Mouse (Mus musculus): ENCODE measurements around the gene Tdrd1. TPM values are rescaled to one million over a fixed set of nuclear protein-coding genes. Genes with fewer than 3 reads are reported as not detected.

Tdrd1 gene
- polyA plus RNA-seq, 2 experiments, result under 0.01 TPM; not detected in 1

DNA sequence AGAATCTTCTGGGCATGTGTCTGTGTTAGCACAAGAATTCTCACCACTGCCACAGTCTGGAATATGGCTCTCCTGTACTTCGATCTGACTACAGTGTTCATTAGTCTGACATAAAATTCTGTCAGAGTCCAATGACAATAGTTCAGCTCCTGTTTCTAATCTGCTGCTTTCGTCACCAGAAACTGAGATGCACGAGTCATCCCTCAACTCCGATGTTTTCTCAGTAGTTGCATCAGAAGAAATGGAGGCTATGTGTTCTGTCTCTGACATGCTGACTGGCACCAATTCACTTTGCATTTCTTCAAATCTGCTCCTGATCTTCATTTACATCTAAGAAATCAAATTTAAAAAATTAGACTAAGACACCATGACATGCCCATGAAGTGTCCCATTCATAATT, 12.6 kb upstream of the Tdrd1 start:
- H3K4me1 ChIP-seq (replicated peaks; ENCODE audit: control insufficient read depth in 2 of 2, insufficient read depth in 2 of 2, low read length in 1 of 2), result peaks cover 0 to 7% of the 10 kb centered on the region in 2 experiments; a peak in 2 of 4 replicates
- no peak overlapping the region for H3K27ac ChIP-seq
- 80% methylated on average over 4 of the region's 4 CpGs for WGBS (ENCODE audit: insufficient replicate concordance)
- TF ChIP-seq CTCF (IDR thresholded peaks at IDR 0.05; ENCODE audit: low read depth) (no peak), EP300 (IDR thresholded peaks at IDR 0.05; ENCODE audit: low read depth) (no peak)
- no peak overlapping the region for H3K4me3 ChIP-seq (ENCODE audit: insufficient read depth in 1 of 2, low read depth in 2 of 2, low read length in 2 of 2)
- no peaks in the 10 kb centered on the region for H3K9me3 ChIP-seq (ENCODE audit: control insufficient read depth, low read length)
- DNase-seq (ENCODE audit: low read depth in 3 of 3, low spot score in 3 of 3) (no peak), ATAC-seq (ENCODE audit: insufficient read depth) (no peak)
- peaks cover 6% of the 10 kb centered on the region for H3K36me3 ChIP-seq (replicated peaks; ENCODE audit: control insufficient read depth, insufficient read depth, low read depth)
- no peak overlapping the region for H3K9ac ChIP-seq (replicated peaks)
- H3K4me2 ChIP-seq (ENCODE audit: low read depth), result no peak overlapping the region
- H3K27me3 ChIP-seq (ENCODE audit: control insufficient read depth, insufficient read depth, low read length), result no peaks in the 10 kb centered on the region

DNA sequence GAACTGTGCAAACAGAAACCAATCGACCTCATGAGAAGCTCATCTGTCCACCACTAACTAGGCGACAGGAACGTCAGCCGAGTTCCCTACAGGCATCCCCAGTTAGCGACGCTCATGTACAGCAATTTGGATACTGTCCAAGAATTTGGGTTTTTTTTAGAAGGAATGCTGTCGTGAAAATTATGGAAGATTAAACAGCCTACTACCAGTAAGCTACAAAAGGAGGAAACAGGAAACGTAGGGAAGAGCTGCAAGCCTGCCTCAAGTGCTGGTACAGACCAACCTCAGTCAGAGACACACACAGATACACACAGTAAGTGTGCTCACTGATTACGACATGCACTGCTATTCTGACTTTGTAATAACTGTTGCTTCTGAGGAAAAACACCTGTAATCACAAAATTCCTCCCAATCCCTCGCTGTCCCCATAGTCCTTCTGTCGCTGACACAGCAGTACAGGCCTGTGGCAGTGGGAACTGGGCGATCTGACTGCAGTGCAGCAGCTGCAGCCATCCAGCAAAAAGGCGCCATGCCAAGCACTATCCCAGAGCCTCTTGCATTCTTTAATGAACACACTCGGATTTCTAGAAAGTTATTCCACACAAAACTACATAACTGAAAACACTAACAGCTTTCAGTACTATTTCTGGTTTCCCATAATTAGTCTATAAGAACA, 8.0 kb upstream of the Tdrd1 start:
- ATAC-seq (ENCODE audit: insufficient read depth) (no peak), DNase-seq (ENCODE audit: low read depth in 3 of 3, low spot score in 3 of 3) (no peak)
- Histone ChIP-seq H3K4me1 (replicated peaks; ENCODE audit: control insufficient read depth in 2 of 2, insufficient read depth in 2 of 2, low read length in 1 of 2) (peaks cover 6 to 16% of the 10 kb centered on the region in 2 experiments; a peak in 3 of 4 replicates), H3K27me3 (ENCODE audit: control insufficient read depth, insufficient read depth, low read length) (no peaks in the 10 kb centered on the region), H3K27ac (no peak overlapping the region), H3K9ac (replicated peaks) (no peak overlapping the region), H3K4me3 (ENCODE audit: insufficient read depth in 1 of 2, low read depth in 2 of 2, low read length in 2 of 2) (no peak overlapping the region), H3K9me3 (ENCODE audit: control insufficient read depth, low read length) (no peaks in the 10 kb centered on the region), H3K36me3 (replicated peaks; ENCODE audit: control insufficient read depth, insufficient read depth, low read depth) (peaks cover 1% of the 10 kb centered on the region; the same call in 1 of the 2 replicates), H3K4me2 (ENCODE audit: low read depth) (no peak overlapping the region)
- 65% methylated on average over 14 of the region's 14 CpGs for WGBS (ENCODE audit: insufficient replicate concordance)
- no peak for TF ChIP-seq EP300 (IDR thresholded peaks at IDR 0.05; ENCODE audit: low read depth)
- TF ChIP-seq CTCF (IDR thresholded peaks at IDR 0.05; ENCODE audit: low read depth), result no peak

DNA sequence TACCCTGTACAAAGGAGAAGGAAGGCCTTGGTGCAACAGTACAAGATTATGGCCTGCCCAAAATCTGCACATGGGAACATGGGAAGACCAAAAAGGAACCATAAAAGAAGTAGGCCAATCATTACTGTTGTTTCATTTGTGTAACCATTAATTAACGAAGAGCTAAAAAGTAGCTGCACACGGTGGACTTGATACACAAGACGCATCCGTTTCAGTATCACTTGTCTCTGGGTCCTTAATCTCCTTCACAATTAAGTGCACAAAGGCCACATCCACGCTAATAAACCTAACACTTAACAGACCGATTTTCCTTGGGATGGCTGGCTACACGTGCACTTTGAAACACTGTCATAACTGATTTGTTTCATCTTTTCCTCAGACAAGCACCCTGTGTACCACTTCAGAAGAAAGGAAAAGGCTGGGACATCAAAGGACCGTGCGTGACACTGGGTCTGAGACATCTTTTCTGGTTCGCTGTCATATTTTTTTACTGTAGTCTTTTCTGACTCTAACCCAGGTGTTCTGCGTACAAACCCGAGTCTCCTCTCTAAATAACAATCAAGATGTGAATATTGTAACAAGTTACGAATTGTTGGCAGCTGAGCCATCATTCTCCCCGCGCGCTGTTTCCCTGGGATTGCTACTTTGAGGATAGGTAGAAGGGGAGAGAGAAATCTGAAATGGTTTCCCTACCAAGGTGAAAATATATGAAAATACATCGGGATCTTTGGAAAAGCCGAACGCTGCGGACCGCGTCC, 4.8 kb upstream of the Tdrd1 start:
- peaks cover 5% of the 10 kb centered on the region; the same call in 1 of the 2 replicates for H3K27me3 ChIP-seq (ENCODE audit: control insufficient read depth, insufficient read depth, low read length)
- TF ChIP-seq EP300 (IDR thresholded peaks at IDR 0.05; ENCODE audit: low read depth), result no peak
- TF ChIP-seq CTCF (IDR thresholded peaks at IDR 0.05; ENCODE audit: low read depth), result no peak
- H3K4me2 ChIP-seq (ENCODE audit: low read depth), result peak overlapping the region; percentile 93
- 12% methylated on average over 22 of the region's 22 CpGs for WGBS (ENCODE audit: insufficient replicate concordance)
- H3K4me3 ChIP-seq (ENCODE audit: insufficient read depth in 1 of 2, low read depth in 2 of 2, low read length in 2 of 2), result peak overlapping the region; percentile 71 to 88
- peaks cover 6 to 16% of the 10 kb centered on the region in 2 experiments; a peak in 3 of 4 replicates for H3K4me1 ChIP-seq (replicated peaks; ENCODE audit: control insufficient read depth in 2 of 2, insufficient read depth in 2 of 2, low read length in 1 of 2)
- DNase-seq (ENCODE audit: low read depth in 3 of 3, low spot score in 3 of 3), result no peak
- peak overlapping the region; percentile 92 for H3K9ac ChIP-seq (replicated peaks)
- ATAC-seq (ENCODE audit: insufficient read depth), result no peak
- H3K36me3 ChIP-seq (replicated peaks; ENCODE audit: control insufficient read depth, insufficient read depth, low read depth), result no peaks in the 10 kb centered on the region
- peak overlapping the region; percentile 69; the same call in 1 of the 2 replicates for H3K27ac ChIP-seq
- no peaks in the 10 kb centered on the region for H3K9me3 ChIP-seq (ENCODE audit: control insufficient read depth, low read length)

DNA sequence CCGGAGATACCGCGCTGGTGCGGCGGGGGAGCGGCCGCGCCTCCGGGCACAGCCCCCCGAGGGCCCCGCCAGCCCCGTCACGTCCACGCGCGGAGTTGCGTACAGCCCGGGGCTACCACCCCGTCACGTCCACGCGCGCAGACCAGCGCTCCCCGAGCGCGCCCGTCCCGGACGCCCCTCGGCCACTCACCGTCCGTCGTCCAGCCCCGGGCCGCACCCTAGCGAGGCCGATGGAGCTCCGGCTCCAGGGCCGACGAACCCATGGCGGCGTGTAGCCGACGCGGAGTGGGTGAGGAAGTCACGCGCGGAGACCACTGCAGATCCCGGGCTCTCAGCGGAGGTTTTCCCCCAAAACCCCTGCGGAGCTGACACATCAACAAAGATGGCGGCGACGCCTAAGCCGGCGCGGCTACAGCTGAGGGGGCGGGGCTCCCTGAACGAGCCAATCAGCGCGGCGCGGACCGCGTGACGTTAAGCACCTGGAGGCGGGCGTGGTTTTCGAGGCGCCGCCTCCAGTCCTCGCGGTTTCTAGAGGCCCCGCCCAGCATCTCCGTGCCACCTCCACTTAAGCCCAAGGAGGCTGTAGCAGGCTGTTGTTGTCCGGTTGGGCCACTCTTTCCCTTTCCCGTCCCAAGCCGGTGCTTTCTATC, 4.1 kb upstream of the Tdrd1 start, which contains the start of gene Ccdc186:
TSS of gene Ccdc186 (minus strand) at position 393 of the 650 bp plus-strand sequence.
- Histone ChIP-seq H3K36me3 (replicated peaks; ENCODE audit: control insufficient read depth, insufficient read depth, low read depth) (no peaks in the 10 kb centered on the region), H3K27ac (peak within 1 kb of the TSS; percentile 69), H3K9ac (replicated peaks) (peak within 1 kb of the TSS; percentile 92), H3K4me2 (ENCODE audit: low read depth) (peak within 1 kb of the TSS; percentile 93), H3K4me1 (replicated peaks; ENCODE audit: control insufficient read depth in 2 of 2, insufficient read depth in 2 of 2, low read length in 1 of 2) (peaks cover 6 to 16% of the 10 kb centered on the region in 2 experiments; a peak in 3 of 4 replicates), H3K27me3 (ENCODE audit: control insufficient read depth, insufficient read depth, low read length) (peaks cover 8% of the 10 kb centered on the region; the same call in 1 of the 2 replicates), H3K4me3 (ENCODE audit: insufficient read depth in 1 of 2, low read depth in 2 of 2, low read length in 2 of 2) (peak within 1 kb of the TSS; percentile 71 to 88), H3K9me3 (ENCODE audit: control insufficient read depth, low read length) (no peaks in the 10 kb centered on the region)
- DNase-seq (ENCODE audit: low read depth in 3 of 3, low spot score in 3 of 3), result peak; percentile 84 to 88 (median 87)
- ATAC-seq (ENCODE audit: insufficient read depth), result peak; percentile 97
- WGBS (ENCODE audit: insufficient replicate concordance), result under 1% methylated on average over 79 of the region's 79 CpGs
- TF ChIP-seq EP300 (IDR thresholded peaks at IDR 0.05; ENCODE audit: low read depth) (no peak), CTCF (IDR thresholded peaks at IDR 0.05; ENCODE audit: low read depth) (no peak)

All from liver, embryonic 14.5 days (tissue).